Mouse (Mus musculus): ENCODE measurements around the gene Grrp1.

The Grrp1 gene

DNA sequence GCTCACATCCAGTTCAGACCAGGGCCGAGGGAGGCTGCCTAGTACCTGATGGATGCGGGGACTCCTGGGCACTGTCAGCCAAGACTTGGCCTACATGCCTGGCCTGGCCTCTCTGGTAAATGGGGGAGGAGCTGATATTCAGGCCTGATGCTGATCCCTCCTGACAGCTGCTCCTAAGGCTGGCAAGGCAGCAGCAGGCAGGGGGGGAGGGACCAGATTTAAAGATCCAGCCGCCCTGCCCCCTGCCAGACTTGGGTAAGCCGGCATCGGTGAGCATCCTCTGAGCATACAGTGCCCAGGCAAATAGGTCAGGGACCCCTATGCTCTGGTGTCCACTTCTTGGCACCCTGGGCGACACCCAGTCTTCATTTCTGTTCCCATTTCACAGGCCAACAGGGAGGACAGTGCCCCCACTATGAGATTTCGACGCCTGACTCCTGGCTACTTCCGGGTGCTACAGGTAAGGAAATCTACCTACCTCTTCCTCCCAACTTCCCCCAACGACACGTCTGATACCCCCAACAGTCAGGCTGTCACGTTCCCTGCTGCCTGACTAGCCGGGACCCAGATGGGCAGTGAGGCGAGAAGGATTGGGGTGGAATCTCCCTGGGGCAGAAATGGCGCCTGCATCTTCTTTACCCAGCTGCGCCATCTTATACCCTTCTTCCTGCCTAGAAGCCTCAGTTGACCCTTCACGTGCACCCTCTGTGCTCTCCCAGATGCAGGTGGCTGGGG lies 10.2 kb downstream of the Grrp1 start, which contains the start of gene E130218I03Rik:
E130218I03Rik (plus strand) TSS at position 147 of the 735 bp plus-strand sequence.
- DNase-seq (ENCODE audit: low read depth, low spot score) = no peak

DNA sequence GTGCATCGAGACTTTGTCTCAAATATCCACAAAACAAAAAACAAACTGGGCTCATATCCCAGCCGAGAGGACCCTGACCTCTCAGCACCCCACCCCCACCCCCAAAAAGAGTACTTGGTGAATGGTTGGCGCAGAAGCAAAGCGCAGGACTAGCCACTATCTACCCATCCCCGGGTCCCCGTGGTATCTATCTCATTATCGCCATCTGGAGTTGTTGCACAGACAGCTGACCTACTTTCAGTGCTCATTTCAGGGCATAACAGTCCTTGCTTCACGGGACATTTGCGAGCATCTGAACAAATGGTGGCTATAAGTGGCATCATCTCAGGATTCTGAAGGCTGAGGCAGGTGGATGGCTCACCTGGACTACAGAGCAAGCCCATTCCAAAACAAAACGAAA lies 15.2 kb downstream of the Grrp1 start:
- DNase-seq (ENCODE audit: low read depth, low spot score) = no peak

DNA sequence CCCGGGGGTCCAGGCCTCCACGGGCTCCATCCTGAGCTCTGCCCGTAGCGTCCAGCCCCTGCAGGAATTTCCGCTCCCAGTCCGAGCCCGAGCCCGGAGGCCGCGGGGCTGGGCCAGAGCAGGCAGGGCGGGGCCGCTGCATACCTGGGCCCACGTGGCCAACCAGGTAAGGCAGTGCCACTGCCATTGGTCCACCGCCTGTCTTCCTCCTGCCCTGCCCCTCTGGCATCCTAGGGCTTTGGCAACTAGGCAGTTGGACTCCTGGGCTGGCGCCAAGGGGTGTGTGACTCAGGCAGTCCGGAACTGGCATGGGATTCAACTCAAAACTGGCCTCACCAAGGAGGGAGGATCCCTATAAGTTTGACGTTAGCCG lies 15.6 kb downstream of the Grrp1 start, which contains the start of gene Cnksr1:
Cnksr1 (minus strand) TSS at position 121 of the 373 bp plus-strand sequence.
- no peak for DNase-seq (ENCODE audit: low read depth, low spot score)

DNA sequence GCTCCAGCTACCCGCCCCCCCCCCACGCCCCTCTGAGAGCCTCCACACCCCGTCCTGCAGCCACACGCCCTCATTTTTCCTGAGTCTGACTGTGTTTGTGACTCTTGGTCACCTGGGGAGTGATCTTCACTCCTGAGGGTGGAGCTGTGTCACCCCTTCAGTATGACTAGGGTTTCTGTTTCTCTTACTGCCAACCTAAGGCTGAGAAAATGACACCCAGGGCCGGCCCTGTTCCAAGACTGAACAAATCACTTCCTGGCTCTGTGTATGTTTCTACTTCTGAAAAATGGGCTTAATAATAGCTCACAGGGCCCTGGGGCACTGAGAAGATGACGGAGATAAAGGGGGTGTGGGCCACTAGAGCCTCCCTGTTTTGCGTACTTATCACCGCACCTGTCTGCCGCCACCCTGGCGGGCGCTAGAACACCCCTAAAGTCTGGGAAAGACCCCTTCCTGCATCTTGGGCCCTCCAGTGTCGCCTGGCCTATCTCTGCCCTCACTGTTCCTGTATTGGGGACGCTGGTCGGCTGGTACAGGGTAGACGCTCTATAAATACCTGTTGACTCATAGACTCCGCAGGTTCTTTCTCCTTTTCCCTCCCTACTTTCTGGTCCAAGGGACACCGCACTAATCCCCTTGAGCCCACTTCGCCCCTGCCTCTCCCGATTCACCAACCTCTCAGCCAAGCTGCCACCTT lies 16.2 kb downstream of the Grrp1 start:
- no peak for DNase-seq (ENCODE audit: low read depth, low spot score)

DNA sequence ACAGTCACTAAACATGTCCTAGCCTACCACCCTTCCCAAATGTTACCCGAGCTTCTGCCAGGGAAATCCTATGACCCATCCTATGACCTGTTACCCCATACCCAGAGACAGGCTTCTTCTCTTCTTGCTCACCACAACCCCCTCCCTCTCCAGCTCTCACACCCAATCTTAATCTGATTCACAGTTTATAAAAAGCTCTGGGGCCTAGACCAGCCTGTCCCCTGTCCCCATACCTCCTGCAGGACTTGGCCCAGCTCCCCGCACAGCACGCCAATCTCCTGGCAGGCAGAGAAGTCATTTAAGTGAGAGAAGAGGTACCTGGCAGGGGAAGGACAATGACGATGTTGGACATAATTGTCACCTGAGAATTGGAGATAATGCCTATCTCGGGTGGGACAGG lies 19.0 kb downstream of the Grrp1 start:
- no peak for DNase-seq (ENCODE audit: low read depth, low spot score)

DNA sequence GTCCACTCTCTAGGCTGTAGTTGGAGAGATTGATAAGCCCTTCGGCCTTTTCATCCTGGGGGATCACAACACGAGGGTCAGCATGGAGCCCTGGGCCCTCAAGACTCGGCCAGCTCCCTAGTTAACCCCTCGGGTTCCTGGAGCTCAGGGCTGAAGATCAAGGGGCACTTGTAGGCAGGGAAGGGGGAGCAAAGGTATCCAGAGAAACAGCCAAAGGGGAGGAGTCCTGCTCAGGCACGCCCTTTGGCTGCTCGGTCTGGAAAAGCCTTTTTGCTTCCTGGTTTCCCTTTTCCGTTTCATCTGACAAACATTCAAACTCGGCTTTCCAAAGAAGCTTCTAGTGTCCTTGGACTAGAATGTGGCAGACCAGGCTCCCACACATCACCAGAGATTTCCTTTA lies 23.5 kb downstream of the Grrp1 start:
- DNase-seq (ENCODE audit: low read depth, low spot score) = no peak

DNA sequence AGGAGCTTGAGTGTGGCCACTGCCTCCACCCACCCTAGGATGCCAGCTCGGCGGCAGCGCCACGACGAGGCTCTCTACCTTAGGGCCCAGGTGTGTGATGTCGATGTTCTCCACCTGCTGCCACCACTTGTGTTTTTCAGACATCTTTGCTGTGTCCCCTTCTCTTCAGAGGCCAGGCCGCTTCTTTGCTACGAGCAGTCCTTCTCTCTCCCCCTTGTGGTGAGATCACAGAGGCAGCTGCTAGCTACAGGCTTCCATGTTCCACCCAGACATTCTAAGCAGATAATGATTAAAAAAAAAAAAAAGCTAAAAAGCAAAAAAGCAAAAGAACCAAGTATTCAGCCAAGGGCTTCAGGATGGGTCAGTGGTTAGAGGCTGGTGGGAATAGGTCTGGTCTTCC lies 26.7 kb downstream of the Grrp1 start, which contains the start of gene Catsper4:
Catsper4 (minus strand) TSS at position 190 of the 400 bp plus-strand sequence.
- no peak for DNase-seq (ENCODE audit: low read depth, low spot score)

DNA sequence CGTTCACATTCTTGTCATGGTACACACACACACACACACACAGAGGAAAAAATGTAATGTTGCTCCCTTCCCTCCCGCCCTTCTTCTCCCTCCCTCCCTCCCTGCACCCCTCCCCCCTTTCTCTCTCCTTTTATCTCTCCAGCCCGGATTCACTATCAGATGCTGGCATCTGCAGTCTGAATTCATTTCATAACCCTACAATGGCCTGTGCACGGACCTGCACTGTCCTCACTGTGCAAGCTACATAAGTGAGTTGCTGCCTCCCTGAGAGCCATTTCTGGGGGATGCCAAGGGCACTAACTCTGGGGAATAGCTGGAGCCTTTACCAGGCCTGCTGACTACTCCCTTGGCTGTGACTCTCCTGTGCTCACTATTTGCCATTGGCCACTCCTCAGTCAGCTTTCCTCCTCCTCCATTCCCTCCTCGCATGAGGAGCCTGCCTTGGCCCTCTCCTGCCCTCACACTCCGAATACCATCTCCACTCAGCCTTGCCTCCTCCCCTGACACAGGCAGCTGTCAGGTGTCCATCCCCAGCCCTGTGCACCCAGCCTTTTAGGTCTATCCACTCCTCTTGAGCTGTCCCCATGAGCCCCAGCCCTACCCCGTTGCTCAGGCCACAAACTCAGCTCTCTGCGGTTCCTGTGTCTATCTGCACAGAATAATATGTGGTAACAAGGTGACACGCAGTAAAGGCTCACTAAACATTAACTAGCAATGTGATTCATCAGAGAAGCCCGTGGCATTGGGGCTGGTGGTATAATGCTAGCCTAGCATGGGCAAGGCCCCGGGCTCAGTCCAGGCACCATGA lies 30.9 kb downstream of the Grrp1 start:
- DNase-seq (ENCODE audit: low read depth, low spot score) = no peak

DNA sequence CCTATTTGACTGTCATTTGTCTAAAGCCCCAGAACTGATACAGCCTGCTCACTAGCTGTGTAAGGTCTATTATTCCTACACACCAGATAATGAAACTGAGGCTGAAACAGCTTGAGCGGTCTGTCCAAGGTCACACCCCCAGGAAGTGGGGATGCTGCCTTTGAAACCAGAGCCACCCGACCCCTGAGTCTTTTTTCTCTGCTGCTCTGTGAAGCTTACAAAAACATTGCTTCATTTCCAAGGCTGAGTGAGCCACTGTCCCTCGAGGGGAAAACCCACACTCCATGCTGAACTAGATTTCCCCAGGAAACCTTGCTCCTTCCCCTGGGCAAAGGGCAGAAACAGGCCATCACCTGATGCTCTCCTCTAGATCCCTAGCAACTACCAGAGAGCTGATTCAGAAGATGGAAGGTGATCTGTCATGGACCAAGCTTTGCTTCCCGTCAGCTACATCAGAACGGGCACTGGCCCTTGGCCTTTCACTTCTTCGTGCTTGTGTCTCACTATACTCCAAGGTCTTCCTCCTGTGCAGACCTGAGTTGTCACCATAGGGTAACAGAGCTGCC lies 47.3 kb downstream of the Grrp1 start:
- no peak for DNase-seq (ENCODE audit: low read depth, low spot score)

DNA sequence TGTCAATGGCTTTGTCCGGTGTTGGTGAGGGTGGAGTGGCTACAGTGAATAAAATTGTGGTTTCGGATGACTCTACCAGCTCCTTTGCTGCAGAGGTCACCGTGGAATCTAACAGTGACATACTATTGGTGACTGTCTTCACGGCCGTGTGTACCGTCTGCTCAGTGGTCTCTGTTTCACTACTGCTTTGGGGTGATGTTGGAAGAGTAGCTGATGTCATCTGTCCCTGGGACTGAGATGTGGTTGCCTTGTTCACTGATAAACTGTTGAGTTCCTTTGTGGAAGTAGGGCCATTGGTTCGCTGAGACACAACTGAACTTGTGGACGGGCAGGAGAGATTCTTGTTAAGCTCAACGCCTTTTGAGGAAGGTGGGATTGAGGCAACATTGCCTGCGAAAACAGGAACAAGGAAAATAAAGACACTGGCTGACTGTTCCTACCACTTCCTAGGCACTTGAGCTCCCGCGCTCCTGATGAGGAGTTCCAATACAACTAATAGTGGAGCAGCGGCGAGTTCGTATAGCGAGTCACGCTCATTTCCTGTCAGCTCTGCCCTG lies 50.5 kb downstream of the Grrp1 start:
- no peak for DNase-seq (ENCODE audit: low read depth, low spot score)

DNA sequence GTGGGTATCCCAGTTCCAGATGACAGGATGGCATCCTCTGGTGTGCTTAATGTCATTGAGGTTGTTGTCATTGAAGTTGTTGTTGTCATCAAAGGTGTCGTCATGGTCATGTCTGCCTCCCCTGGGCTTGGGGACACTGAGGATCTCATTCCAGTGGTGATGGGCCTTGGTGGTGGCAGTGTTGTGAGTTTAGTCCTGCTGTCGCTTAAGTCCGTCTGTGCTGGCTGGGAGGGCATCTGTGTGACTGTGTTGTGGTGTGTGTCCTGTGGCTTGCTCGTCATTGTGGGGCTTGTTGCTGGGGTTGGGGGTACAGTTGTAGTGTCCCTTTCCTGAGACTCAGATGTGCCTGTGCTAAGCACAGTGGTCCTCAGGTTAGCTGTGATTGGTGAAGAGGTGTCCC lies 51.0 kb downstream of the Grrp1 start, which contains the start of gene Gm7534:
Gm7534 (minus strand) TSS at position 101 of the 400 bp plus-strand sequence.
- no peak for DNase-seq (ENCODE audit: low read depth, low spot score)
